8 mouse cellular contexts compared by ENCODE assay signal in the genomic region with DNA sequence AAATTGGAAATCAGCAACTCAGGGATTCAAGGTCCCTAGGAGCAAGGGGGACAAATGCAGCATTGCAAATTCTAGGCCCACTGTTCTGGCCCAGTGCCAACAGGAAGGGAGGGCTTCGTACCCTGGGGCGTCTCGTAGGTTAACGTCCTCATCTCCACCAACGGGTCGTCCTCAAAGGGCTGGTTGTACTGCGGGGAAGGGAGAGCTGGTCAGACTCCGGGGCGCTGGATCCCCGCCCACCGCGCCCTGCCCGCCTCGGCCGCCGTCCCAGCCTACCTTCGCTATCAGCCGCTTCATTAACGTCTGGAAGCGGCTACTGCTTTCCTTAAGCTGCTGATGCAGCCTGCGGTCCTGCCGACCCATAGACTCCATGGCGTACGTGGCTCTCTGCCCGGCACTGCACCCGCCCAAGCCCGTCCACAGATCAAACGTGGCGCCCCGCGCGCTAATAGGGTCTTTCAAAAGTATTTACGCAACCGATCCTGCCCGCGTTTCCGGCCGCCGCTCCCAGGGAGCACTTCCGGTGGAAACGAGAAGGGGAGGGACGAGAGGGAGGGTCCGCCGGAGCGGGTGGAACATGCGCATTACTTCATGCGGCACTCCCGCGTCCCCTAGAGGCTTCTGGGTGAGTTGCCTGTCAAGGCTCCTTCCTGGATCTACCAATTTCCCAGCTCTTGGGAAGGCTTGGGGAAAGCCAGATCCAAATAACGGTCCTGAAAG. TPM values are rescaled to one million over a fixed set of nuclear protein-coding genes. Genes with fewer than 3 reads are reported as not detected.
DNase-seq lines count a peak whose midpoint lies in the region; ATAC-seq and TF ChIP-seq lines count a peak whose summit lies in the region.

Gene Hjurp (minus strand): TSS at position 536 of the 720 bp plus-strand sequence.
Gene Trpm8 (plus strand): TSS at position 564 of the 720 bp plus-strand sequence.

- peak; percentile 97 for ATAC-seq in forebrain, embryonic 15.5 days (replicated peaks)
- peak; percentile 75 for ATAC-seq in neutrophil, adult 5-6 weeks (ENCODE audit: extremely low read depth, insufficient number of reproducible peaks, low FRiP score, poor library complexity, severe bottlenecking)

- H3K27me3 ChIP-seq in forebrain, embryonic 15.5 days, result no peaks in the 10 kb centered on the region

- intact Hi-C loops in heart, postnatal 25 days (cut with DNase I), result loop anchor here (5.0 kb wide), 1 partner anchor 270 kb away; the partner anchor contains the start of gene Usp40

- H3K4me3 ChIP-seq in ES-E14 (ENCODE audit: insufficient read depth in 1 of 2, low read depth in 1 of 2, low read length in 2 of 2, poor library complexity in 1 of 2, severe bottlenecking in 1 of 2), result peak within 1 kb of the TSS; percentile 87 to 89
- H3K4me3 ChIP-seq in forebrain, embryonic 15.5 days, result peak within 1 kb of the TSS; percentile 41
- peak within 1 kb of the TSS; percentile 67 for H3K4me3 ChIP-seq in lung, adult 2 months (replicated peaks; ENCODE audit: extremely low read depth, low read depth, low read length)

- peaks cover 33% of the 10 kb centered on the region for H3K36me3 ChIP-seq in ES-E14 (ENCODE audit: control insufficient read depth, insufficient read depth, low read length, poor library complexity, severe bottlenecking)
- peaks cover 22% of the 10 kb centered on the region for H3K36me3 ChIP-seq in forebrain, embryonic 15.5 days

- peak; percentile 100 for DNase-seq in ES-E14 (ENCODE audit: low read depth, low spot score)
- DNase-seq in cerebellum, adult 11-12 months, result peak; percentile 100
- DNase-seq in heart, postnatal 25 days (ENCODE audit: low spot score), result peak; percentile 100
- peak; percentile 100 for DNase-seq in layer of hippocampus, adult 18-20 months (ENCODE audit: low spot score in 2 of 2)
- DNase-seq in lung, adult 2 months, result peak; percentile 100
- DNase-seq in thymus, adult 18-20 months, result peak; percentile 100

- no peaks in the 10 kb centered on the region for H3K9me3 ChIP-seq in ES-E14 (ENCODE audit: control insufficient read depth, insufficient read depth, low read depth, low read length)
- H3K9me3 ChIP-seq in forebrain, embryonic 15.5 days, result peaks cover 5% of the 10 kb centered on the region; the same call in 1 of the 2 replicates

- TF ChIP-seq CTCF in lung, adult 2 months (IDR thresholded peaks at IDR 0.05; ENCODE audit: insufficient read depth, low read length), result no peak

- in situ Hi-C loops in ES-E14 (cut with MboI; ENCODE audit: low sequenced_read_pairs in 2 of 2, unreplicated experiment in 2 of 2), result no loop called here

- under 1% methylated on average over 50 of the region's 50 CpGs for WGBS in forebrain, embryonic 15.5 days
- under 1% methylated on average over 50 of the region's 50 CpGs for WGBS in lung, adult 2 months

- H3K9ac ChIP-seq in ES-E14 (ENCODE audit: insufficient read depth, low read depth, low read length, poor library complexity, severe bottlenecking), result peak within 1 kb of the TSS; percentile 93
- H3K9ac ChIP-seq in forebrain, embryonic 15.5 days (replicated peaks), result peak within 1 kb of the TSS; percentile 46

- peak within 1 kb of the TSS; percentile 47 for H3K4me2 ChIP-seq in forebrain, embryonic 15.5 days (replicated peaks)

- TF ChIP-seq POLR2A in lung, adult 2 months (IDR thresholded peaks at IDR 0.05; ENCODE audit: borderline replicate concordance, extremely low read depth, low read depth, low read length), result no peak

- H3K27ac ChIP-seq in ES-E14 (ENCODE audit: insufficient read depth, low read depth, low read length, poor library complexity, severe bottlenecking), result peak within 1 kb of the TSS; percentile 82
- peak within 1 kb of the TSS; percentile 55 for H3K27ac ChIP-seq in forebrain, embryonic 15.5 days (replicated peaks)

- peaks cover 4 to 6% of the 10 kb centered on the region in 2 experiments; a peak in 2 of 4 replicates for H3K4me1 ChIP-seq in ES-E14 (ENCODE audit: control insufficient read depth in 2 of 2, insufficient read depth in 2 of 2, low read length in 2 of 2, poor library complexity in 1 of 2)
- H3K4me1 ChIP-seq in forebrain, embryonic 15.5 days, result peaks cover 24% of the 10 kb centered on the region
- peaks cover 7% of the 10 kb centered on the region; the same call in 1 of the 2 replicates for H3K4me1 ChIP-seq in lung, adult 2 months (ENCODE audit: control insufficient read depth, insufficient read depth, low read length)

TF ChIP-seq in ES-E14, 5 proteins besides CTCF, POLR2A, EP300 and RAD21:
- no peak for TF ChIP-seq HCFC1 (IDR thresholded peaks at IDR 0.05; ENCODE audit: borderline replicate concordance, insufficient read depth, low read length)
- no peak for TF ChIP-seq MAFK (IDR thresholded peaks at IDR 0.05; ENCODE audit: insufficient read depth, low read depth, low read length)
- peak; percentile 61 for TF ChIP-seq ZC3H11A (IDR thresholded peaks at IDR 0.05; ENCODE audit: borderline replicate concordance, low read depth, low read length)
- TF ChIP-seq CHD2 (IDR thresholded peaks at IDR 0.05; ENCODE audit: low read depth, low read length), result peak; percentile 47; the same call in 1 of the 2 replicates

RNA-seq across cellular contexts. Expression of gene Hjurp, which starts in this region (rescaled TPM):
- total RNA-seq in ES-E14 (2012; rRNA removed), result 168 and 205 TPM in 2 replicates
- polyA plus RNA-seq in forebrain, embryonic 15.5 days (2015; fragmentation: Nextera tagmentation; extraction: Ambion mirVana), result 115 and 118 TPM in 2 replicates
- total RNA-seq in heart, postnatal 25 days (2021), result 10 to 100 TPM; 14.5 to 14.6 TPM
- total RNA-seq in layer of hippocampus, adult 18-20 months (2021), result 10 to 100 TPM; 33.1 to 39.1 TPM
- polyA plus RNA-seq in lung, adult 2 months (2012; rRNA removed), result 29.4 and 32.1 TPM in 2 replicates
- total RNA-seq in neutrophil, adult 5-6 weeks (2017), result 72.4 and 80.5 TPM in 2 replicates

RNA-seq across cellular contexts. Expression of gene Trpm8, which starts in this region (rescaled TPM):
- 0.04 TPM in 1 of 2 replicates, not detected in the other for total RNA-seq in ES-E14 (2012; rRNA removed)
- polyA plus RNA-seq in forebrain, embryonic 15.5 days (2015; fragmentation: Nextera tagmentation; extraction: Ambion mirVana), result 0.06 and 0.11 TPM in 2 replicates
- not detected for total RNA-seq in heart, postnatal 25 days (2021)
- total RNA-seq in layer of hippocampus, adult 18-20 months (2021), result under 1 TPM in 1 of 2 experiments, not detected in 1; 0.08 TPM
- not detected in 2 replicates for polyA plus RNA-seq in lung, adult 2 months (2012; rRNA removed)
- not detected in 2 replicates for total RNA-seq in neutrophil, adult 5-6 weeks (2017)

Comparison
In these comparisons a context has a peak if more than half of its experiments do, and no peak if none do; other contexts are left out.
1. Peak in every context shown above with its lines: DNase-seq, ATAC-seq, H3K4me3 ChIP-seq and H3K27ac ChIP-seq.